Mouse (Mus musculus): ENCODE results near the gene Sord. TPM values are rescaled to one million over a fixed set of nuclear protein-coding genes. Genes with fewer than 3 reads are reported as not detected.

Gene Sord
- total and polyA plus RNA-seq, 3 experiments, result 39.6 to 61.7 TPM; not detected in 1

GRCm38 (mm10) chr2:122236321-122236720 is 1.8 kb downstream of the Sord start:
- Histone ChIP-seq H3K4me1 (ENCODE audit: control insufficient read depth in 1 of 2, insufficient read depth in 2 of 2, low read length in 2 of 2) (peaks cover 6 to 15% of the 10 kb centered on the region in 2 experiments), H3K9me3 (replicated peaks; ENCODE audit: insufficient read depth, low read length) (no peaks in the 10 kb centered on the region)
- TF ChIP-seq SMC3 (IDR thresholded peaks at IDR 0.05; ENCODE audit: low read depth, low read length) (no peak), ZKSCAN1 (IDR thresholded peaks at IDR 0.05; ENCODE audit: low read depth, low read length) (no peak), BHLHE40 (IDR thresholded peaks at IDR 0.05; ENCODE audit: borderline replicate concordance, low read depth, low read length) (no peak), POLR2A (IDR thresholded peaks at IDR 0.05; ENCODE audit: control insufficient read depth in 1 of 2, insufficient read depth in 1 of 2, low read depth in 1 of 2, low read length in 2 of 2, poor library complexity in 1 of 2) (no peak), ZC3H11A (IDR thresholded peaks at IDR 0.05; ENCODE audit: low read depth, low read length) (no peak), TBP (IDR thresholded peaks at IDR 0.05; ENCODE audit: low read depth, low read length) (no peak), MYB (IDR thresholded peaks at IDR 0.05; ENCODE audit: low read depth, low read length) (no peak), HCFC1 (IDR thresholded peaks at IDR 0.05; ENCODE audit: low read depth, low read length) (no peak), CHD1 (IDR thresholded peaks at IDR 0.05; ENCODE audit: low read depth, low read length) (no peak), CHD2 (IDR thresholded peaks at IDR 0.05; ENCODE audit: low read length) (no peak), JUND (IDR thresholded peaks at IDR 0.05; ENCODE audit: low read depth, low read length) (no peak), E2F4 (IDR thresholded peaks at IDR 0.05; ENCODE audit: borderline replicate concordance, low read depth, low read length) (no peak)

GRCm38 (mm10) chr2:122237891-122238470 is 3.4 kb downstream of the Sord start:
- Histone ChIP-seq H3K27ac (ENCODE audit: control insufficient read depth, low read depth, low read length) (no peak overlapping the region), H3K79me2 (ENCODE audit: control insufficient read depth, insufficient read depth, low read length, poor library complexity) (peaks cover 9% of the 10 kb centered on the region), H3K27me3 (ENCODE audit: control insufficient read depth in 1 of 2, insufficient read depth in 2 of 2, low read length in 2 of 2) (no peaks in the 10 kb centered on the region), H3K4me3 (ENCODE audit: control insufficient read depth in 1 of 2, insufficient read depth in 1 of 2, low read depth in 2 of 2, low read length in 2 of 2) (no peak overlapping the region), H3K4me1 (ENCODE audit: control insufficient read depth in 1 of 2, insufficient read depth in 2 of 2, low read length in 2 of 2) (peaks cover 9 to 20% of the 10 kb centered on the region in 2 experiments), H3K36me3 (ENCODE audit: control insufficient read depth in 1 of 2, insufficient read depth in 2 of 2, low read length in 2 of 2) (peaks cover 0 to 26% of the 10 kb centered on the region in 2 experiments; a peak in 2 of 4 replicates), H3K9ac (ENCODE audit: control insufficient read depth, low read depth, low read length, poor library complexity, severe bottlenecking) (no peak overlapping the region), H3K9me3 (replicated peaks; ENCODE audit: insufficient read depth, low read length) (no peaks in the 10 kb centered on the region)
- TF ChIP-seq CTCF (IDR thresholded peaks at IDR 0.05 in 2 of 3, conservative IDR thresholded peaks at IDR 0.05 in 1 of 3; ENCODE audit: control insufficient read depth in 1 of 3, insufficient read depth in 1 of 3, low read depth in 2 of 3, low read length in 3 of 3, poor library complexity in 1 of 3, severe bottlenecking in 1 of 3) (no peak), USF2 (IDR thresholded peaks at IDR 0.05; ENCODE audit: borderline replicate concordance in 1 of 2, insufficient read depth in 1 of 2, low read depth in 1 of 2, low read length in 2 of 2) (no peak), HCFC1 (IDR thresholded peaks at IDR 0.05; ENCODE audit: low read depth, low read length) (no peak), POLR2A (IDR thresholded peaks at IDR 0.05; ENCODE audit: control insufficient read depth in 1 of 2, insufficient read depth in 1 of 2, low read depth in 1 of 2, low read length in 2 of 2, poor library complexity in 1 of 2) (no peak)
- DNase-seq (ENCODE audit: low read depth, low spot score), result no peak

More at GRCm38 (mm10) chr2:122236321-122236720, 1.8 kb downstream of the Sord start:
- Histone ChIP-seq H3K27me3 (ENCODE audit: control insufficient read depth in 1 of 2, insufficient read depth in 2 of 2, low read length in 2 of 2) (no peaks in the 10 kb centered on the region), H3K9ac (ENCODE audit: control insufficient read depth, low read depth, low read length, poor library complexity, severe bottlenecking) (no peak overlapping the region), H3K27ac (ENCODE audit: control insufficient read depth, low read depth, low read length) (no peak overlapping the region), H3K4me3 (ENCODE audit: control insufficient read depth in 1 of 2, insufficient read depth in 1 of 2, low read depth in 2 of 2, low read length in 2 of 2) (no peak overlapping the region), H3K79me2 (ENCODE audit: control insufficient read depth, insufficient read depth, low read length, poor library complexity) (peaks cover 9% of the 10 kb centered on the region), H3K36me3 (ENCODE audit: control insufficient read depth in 1 of 2, insufficient read depth in 2 of 2, low read length in 2 of 2) (peaks cover 0 to 22% of the 10 kb centered on the region in 2 experiments; a peak in 2 of 4 replicates)
- no peak for DNase-seq (ENCODE audit: low read depth, low spot score)
